Mouse (Mus musculus) heart, postnatal 14 days (tissue): ENCODE data around the gene Pds5b. TPM values are rescaled to one million over a fixed set of nuclear protein-coding genes. Genes with fewer than 3 reads are reported as not detected.
"Not testable (repeated sequence)": the region's sequence is repeated elsewhere in the genome, so short reads cannot be mapped to it uniquely, and the experiment has no call there.

Source experiments
- DNase-seq, 2 experiments: peaks; one replicate each; pipeline ENCODE4 v3.0.0; 2021 to 2022
- intact Hi-C: fragments of 180-260 bp; cut with DNase I; formaldehyde crosslinking; loops from one replicate; pipeline ENCODE4 v1.15.1; 2025
- long read RNA-seq, 2 experiments: library from polyadenylated mRNA; stranded (forward); transcript quantifications; one replicate each; pipeline ENCODE4 v2.0.0; 2021
- total RNA-seq, 2 experiments: library from RNA; stranded (reverse); gene quantifications; 2 replicates each; pipeline ENCODE4 v1.2.3; 2021

Gene Pds5b
- total RNA-seq, result 10 to 100 TPM; 20.3 to 21.6 TPM
- long read RNA-seq, experiment 1, full-length matches to known transcripts, result 6 of 11 reads
- long read RNA-seq, experiment 1, partial matches to known transcripts, result 4 of 11 reads
- long read RNA-seq, experiment 1, other reads (novel, unspliced or antisense), result 1 of 11 reads
- long read RNA-seq, experiment 2, full-length matches to known transcripts, result 3 of 11 reads
- long read RNA-seq, experiment 2, partial matches to known transcripts, result 4 of 11 reads
- long read RNA-seq, experiment 2, other reads (novel, unspliced or antisense), result 4 of 11 reads

DNA sequence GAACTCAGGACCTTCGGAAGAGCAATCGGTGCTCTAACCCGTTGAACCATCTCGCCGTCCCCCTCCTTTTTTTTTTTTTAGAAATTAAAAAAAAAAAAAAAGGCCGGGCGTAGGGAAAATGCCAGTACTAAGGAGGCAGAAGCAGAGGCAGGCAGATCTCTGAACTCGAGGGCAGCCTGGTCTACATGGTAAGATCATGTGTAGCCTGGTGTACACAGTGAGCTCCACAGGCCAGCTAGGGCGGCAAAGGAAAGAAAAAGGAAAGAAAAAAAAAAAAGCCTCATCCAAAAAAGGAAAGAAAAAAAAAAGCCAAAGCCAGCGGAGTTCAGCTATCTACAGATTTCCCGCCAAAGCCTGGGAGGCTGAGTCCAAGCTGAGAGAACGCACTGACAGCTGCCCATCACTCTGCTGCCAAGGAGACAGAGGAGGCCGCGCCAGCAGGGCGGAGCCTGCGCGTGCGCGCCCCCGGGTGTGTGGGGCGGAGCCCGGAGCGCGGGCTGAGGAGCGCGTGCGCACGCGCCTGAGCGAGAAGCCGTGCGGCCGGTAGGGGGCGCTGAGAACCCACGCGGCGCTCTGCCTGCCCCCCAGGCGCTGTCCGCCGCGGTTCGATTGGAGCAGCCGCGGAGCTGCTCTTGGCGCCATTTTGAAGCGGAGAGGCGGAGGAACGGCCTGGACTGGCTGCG, at the start of gene Pds5b:
Gene Pds5b (plus strand): TSS at position 587 of the 683 bp plus-strand sequence.
- peak; percentile 98 for DNase-seq
- intact Hi-C loops, result loop anchor here (2.0 kb wide), 1 partner anchor 696 kb away; no protein-coding TSS in a partner anchor

DNA sequence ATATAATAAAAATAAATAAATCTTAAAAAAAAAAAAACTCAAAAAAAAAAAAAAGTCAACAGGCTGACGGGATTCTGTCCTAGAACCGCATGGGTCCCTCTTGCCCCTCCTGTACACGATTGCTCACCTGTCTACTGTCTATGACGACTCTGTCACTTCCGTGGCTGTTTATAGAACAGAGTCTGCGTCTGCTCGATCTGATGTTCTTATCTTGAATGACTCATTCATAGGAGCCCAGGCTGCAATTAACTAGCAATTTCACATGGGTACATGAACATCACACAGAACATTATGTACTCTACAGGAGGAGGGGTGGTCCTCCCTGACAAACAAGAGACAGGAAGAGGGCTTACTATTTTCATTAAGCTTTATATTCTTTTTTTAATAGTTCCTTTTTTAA, 48.0 kb upstream of the Pds5b start:
- DNase-seq, result no peak
- intact Hi-C loops, result no loop called here

GRCm38 (mm10) chr5:150629272-150629671, 44.3 kb upstream of the Pds5b start:
- intact Hi-C loops, result no loop called here
- DNase-seq, result no peak

DNA sequence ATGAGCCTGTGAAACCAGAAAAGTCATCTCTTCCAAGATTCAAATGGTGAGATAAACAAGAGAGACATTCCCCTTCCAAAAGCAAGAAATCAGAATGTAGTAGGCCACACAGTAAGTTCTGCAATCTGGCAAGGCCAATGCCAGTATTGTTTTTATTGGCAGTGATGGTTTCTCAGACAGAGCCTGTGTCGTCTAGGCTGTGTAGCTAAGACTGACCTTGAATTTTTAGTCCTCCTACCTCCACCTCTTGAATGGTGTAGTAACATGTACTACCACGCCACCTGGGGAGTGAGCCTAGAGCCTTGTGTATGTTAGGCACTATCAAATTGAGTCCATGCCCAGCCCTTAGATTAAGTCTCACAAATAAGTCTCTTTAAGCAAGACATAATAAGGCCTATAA, 43.8 kb upstream of the Pds5b start:
- DNase-seq, result no peak
- intact Hi-C loops, result no loop called here

- intact Hi-C loops, result no loop called here
- DNase-seq, result no peak
These were observed 32.1 kb upstream of the Pds5b start for GRCm38 (mm10) chr5:150641440-150641839.

DNA sequence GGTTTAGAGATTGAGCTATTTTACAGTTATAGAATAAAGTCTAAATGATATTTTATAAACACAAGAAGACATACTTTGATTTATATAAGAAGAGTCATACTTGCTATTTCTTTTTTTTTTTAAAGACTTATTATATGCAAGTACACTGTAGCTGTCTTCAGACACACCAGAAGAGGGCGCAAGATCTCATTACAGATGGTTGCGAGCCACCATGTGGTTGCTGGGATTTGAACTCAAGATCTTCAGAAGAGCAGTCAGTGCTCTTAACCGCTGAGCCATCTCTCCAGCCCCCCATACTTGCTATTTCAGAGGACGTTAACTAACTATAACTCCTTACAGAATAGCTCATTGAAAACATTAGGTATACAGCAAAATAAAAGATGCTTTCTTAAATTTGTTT, 30.1 kb upstream of the Pds5b start:
- DNase-seq, intact Hi-C loops: not testable (repeated sequence)

DNA sequence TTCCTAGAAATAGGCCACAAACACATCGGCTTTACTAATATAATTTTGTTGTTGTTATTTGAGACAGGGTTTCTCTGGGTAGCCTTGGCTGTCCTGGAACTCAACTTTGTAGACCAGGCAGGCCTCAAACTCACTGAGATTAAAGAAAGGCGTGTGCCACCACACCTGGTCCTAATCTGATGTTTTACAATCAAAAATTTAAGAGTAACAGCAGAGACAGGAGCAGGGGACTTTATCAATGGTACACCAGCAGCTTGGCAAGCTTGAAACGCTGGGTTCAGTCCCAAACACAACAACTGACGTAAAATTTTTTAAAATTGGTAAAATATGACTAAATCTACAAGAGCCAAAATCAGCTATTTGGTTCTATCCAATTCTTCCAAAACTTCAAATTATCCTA, 28.6 kb upstream of the Pds5b start:
- intact Hi-C loops, result no loop called here
- DNase-seq, result no peak

DNA sequence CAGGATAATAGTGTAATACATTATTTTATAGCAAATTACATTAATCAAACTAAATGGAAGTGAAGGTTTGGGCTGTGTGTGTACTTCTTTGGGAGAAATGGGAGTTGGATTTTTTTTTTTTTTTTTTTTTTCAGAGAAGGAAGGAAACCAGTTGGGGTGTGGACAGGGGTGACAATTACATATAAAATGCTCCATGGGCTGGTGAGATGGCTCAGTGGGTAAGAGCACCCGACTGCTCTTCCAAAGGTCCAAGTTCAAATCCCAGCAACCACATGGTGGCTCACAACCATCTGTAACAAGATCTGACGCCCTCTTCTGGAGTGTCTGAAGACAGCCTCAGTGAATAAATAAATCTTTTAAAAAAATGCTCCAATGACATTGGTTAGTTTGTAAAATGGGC, 21.0 kb upstream of the Pds5b start:
- intact Hi-C loops, result loop anchor here (5.0 kb wide), 1 partner anchor 150 kb away; no protein-coding TSS in a partner anchor
- DNase-seq, result no peak

DNA sequence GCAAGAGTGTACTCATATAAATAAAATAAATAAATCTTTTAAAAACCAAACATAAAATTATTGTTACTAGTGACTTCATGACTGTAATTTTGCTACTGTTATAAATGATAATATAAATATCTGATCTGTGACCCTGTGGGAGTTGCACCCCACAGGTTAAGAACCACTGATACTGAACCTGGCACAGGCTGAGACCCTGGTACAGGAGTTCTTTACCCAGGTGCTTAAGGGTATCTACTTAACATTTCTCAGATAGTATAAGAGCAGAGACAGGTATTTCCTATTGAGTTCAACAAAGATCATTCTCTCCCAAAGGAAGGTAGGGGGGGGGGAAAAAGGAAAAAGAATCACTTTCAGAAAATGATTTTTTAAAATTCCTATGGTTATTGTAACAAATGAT, 19.0 kb upstream of the Pds5b start:
- intact Hi-C loops, result loop anchor here (5.0 kb wide), 1 partner anchor 152 kb away; no protein-coding TSS in a partner anchor
- DNase-seq, result no peak

DNA sequence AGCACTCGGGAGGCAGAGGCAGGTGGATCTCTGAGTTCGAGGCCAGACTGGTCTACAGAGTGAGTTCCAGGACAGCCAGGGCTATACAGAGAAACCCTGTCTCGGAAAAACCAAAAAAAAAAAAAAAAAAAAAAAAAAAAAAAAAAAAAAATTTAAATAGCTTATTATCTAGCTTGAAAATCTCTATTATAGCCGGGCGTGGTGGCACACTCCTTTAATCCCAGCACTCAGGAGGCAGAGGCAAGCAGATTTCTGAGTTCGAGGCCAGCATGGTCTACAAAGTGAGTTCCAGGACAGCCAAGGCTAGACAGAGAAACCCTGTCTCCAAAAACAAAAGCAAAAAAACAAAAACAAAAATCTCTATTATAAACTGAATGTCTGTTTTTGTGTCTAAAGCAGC, 14.1 kb upstream of the Pds5b start:
- intact Hi-C loops, DNase-seq: not testable (repeated sequence)

- intact Hi-C loops, result loop anchor here (5.0 kb wide), 1 partner anchor 68 kb away; no protein-coding TSS in a partner anchor
- DNase-seq, result not testable (repeated sequence)
These were observed 13.2 kb upstream of the Pds5b start for GRCm38 (mm10) chr5:150660296-150660695.

DNA sequence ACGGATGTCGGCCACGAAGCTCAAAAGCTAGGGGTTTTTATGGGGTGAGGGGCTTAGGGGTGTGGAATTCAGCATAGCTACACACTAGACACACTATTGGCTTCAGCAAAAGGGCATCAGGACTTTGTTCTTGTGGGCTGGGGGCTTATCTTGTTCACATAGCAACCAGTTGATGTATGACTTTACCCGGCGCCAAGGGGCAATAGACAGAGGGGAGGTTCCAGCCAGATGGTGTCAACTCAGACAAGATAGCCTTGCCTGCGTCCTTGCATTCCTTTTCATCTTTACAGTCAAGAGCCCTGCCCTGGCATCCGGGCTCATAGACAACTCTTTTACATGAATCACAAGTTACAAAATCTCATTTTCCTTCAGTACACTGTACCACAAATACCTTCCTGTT, 9.6 kb upstream of the Pds5b start:
- intact Hi-C loops, result loop anchor here (2.0 to 5.0 kb wide), 2 partner anchors 72 to 145 kb away; partner anchors contain the start of gene Zar1l
- DNase-seq, result not testable (repeated sequence)

DNA sequence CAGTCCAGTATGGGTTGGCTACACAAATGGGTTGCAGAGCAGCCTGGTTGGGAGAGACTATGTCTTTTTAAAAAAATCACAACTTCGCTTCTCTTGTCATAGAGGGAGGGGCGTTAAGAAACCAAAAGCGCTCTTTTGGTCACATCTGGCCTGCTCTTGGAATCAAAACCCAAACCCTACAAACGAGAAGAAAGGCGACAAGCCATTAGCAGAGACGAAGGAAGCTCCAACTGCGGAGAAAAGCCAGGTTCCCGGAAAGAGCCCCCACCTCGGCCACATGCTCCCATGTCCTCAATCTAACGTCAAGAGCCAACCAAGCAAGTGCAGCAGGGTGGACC, 8.8 kb upstream of the Pds5b start:
- intact Hi-C loops, result loop anchor here (2.0 to 5.0 kb wide), 3 partner anchors 72 to 222 kb away; partner anchors contain the start of gene Zar1l
- no peak for DNase-seq

GRCm38 (mm10) chr5:150665132-150665954, 8.2 kb upstream of the Pds5b start:
- DNase-seq, result peak; percentile 89 to 93

DNA sequence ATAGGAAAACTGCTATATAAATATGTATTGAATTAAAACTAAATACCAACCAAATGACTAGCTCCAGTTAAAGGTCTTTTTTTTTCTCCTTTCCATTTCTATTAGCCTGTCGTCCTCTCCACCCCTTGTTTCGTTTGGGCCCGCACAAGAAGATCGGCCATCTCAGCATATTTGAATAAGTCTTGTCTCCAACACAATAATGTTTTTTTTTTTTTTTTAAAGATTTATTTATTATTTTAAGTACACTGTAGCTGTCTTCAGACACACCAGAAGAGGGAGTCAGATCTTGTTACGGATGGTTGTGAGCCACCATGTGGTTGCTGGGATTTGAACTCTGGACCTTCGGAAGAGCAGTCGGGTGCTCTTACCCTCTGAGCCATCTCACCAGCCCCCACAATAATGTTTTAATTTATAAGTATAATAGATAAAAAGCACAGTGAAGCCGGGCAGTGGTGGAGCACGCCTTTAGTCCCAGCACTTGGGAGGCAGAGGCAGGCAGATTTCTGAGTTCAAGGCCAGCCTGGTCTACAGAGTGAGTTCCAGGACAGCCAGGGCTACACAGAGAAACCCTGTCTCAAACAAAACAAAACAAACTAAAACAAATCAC, 7.3 kb upstream of the Pds5b start, which contains the start of gene N4bp2l2:
Gene N4bp2l2 (minus strand): TSS at position 51 of the 607 bp plus-strand sequence.
- intact Hi-C loops, result loop anchor here (5.0 kb wide), 1 partner anchor 224 kb away; no protein-coding TSS in a partner anchor
- DNase-seq, result not testable (repeated sequence)

More at GRCm38 (mm10) chr5:150665132-150665954, 8.2 kb upstream of the Pds5b start:
- intact Hi-C loops, result loop anchor here (2.0 to 5.0 kb wide), 2 partner anchors 147 to 223 kb away; partner anchors contain the start of gene Zar1l

GRCm38 (mm10) chr5:150668731-150669130, 4.8 kb upstream of the Pds5b start:
- DNase-seq, result no peak
- intact Hi-C loops, result loop anchor here (5.0 kb wide), 1 partner anchor 226 kb away; no protein-coding TSS in a partner anchor

DNA sequence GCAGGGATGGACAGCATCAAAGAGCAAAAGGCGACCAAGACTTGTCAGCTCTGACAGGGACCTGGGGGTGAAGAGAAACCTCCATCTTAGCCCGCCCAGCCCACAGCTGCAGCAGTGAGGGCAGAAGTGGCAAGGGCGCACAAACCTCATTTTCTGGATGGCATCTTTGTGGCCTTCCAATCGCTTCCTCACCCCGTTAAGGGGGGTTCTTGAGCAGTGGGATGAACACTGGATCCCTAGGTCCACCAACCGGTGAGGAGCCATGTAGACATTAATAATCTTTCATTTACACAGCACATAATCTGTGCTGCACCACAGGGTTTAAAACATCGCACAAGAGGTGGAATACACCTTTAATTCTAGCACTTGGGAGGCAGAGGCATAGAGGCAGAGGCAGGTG, 1.2 kb upstream of the Pds5b start:
- intact Hi-C loops, result loop anchor here (2.0 kb wide), 1 partner anchor 696 kb away; no protein-coding TSS in a partner anchor
- no peak for DNase-seq

DNA sequence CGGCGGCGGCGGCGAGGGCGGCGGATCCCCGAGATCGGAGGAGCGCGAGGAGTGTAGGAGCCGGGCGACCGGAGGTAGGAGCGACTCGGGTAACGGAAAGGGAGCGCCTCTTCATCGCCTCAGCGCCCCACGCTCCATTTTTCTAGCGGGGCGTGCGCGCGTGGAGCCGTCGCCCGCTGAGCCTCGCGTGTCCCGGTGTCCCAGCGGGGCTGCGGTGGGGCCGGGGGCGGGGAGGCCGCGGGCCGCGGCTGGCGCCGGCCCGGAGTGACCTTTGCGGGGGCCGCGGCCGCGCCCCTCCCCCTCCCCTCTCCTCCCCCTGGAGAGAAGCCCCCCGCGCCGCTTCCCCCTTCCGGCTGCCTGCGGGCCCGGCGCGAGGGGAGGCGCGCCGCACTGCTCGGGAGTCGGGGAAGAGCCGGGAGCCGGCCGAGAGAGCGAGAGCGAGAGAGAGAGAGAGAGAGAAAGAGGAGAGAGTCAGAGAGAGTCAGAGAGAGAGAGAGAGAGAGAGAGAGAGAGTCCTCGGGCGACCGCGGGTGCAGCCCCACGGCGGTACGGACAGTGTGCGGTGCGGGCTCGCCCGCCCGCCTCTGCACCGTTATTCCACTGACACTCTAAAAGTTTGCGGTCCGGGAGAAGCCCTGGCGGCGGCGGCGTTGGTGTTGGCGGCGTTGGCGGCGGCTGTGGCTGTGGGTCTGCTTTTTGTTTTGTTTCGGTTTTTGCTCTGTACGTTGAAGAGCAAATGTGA, 512 bp downstream of the Pds5b start:
- peak in 1 of 2 experiments; percentile 50 for DNase-seq
- intact Hi-C loops, result loop anchor here (2.0 kb wide), 1 partner anchor 695 kb away; no protein-coding TSS in a partner anchor

DNA sequence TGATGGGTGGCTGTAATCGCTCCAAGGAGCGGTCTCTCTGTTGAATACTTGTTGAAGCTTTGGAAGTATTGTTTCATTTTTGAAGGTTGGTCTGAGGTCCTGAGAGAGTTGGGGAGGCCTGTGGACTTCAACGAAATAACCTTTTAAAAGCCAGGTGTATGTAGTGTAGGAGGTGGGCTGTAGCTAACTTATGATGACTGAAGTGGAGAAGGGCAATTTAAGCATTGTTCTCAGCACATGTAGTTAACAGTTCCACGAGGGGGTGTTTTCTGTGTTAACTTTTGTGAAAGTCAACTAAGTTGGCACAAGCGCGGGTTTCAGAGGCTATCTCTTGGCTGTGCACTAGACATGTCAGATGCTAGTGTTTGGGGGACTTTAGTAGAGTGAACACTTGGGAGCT, 1.3 kb downstream of the Pds5b start:
- intact Hi-C loops, result loop anchor here (5.0 kb wide), 1 partner anchor 37 kb away; no protein-coding TSS in a partner anchor
- DNase-seq, result no peak
